Mouse (Mus musculus) ES-CJ7 (cell line): ENCODE data around the gene D430042O09Rik.

Experiments used
- DNase-seq: peaks from one replicate; pipeline ENCODE4 v3.0.0; 2011; ENCODE audit warnings: low read depth, low spot score

Gene D430042O09Rik

GRCm38 (mm10) chr7:125740521-125740920 lies 32.8 kb downstream of the D430042O09Rik start:
- DNase-seq, result no peak

GRCm38 (mm10) chr7:125741271-125741703 lies 33.6 kb downstream of the D430042O09Rik start:
- no peak for DNase-seq

GRCm38 (mm10) chr7:125744774-125745173 lies 37.1 kb downstream of the D430042O09Rik start:
- no peak for DNase-seq

GRCm38 (mm10) chr7:125746621-125747315 lies 39.1 kb downstream of the D430042O09Rik start:
- no peak for DNase-seq

GRCm38 (mm10) chr7:125747316-125747690 lies 39.6 kb downstream of the D430042O09Rik start:
- peak; percentile 67 for DNase-seq

- peak; percentile 58 for DNase-seq
These were observed 40.5 kb downstream of the D430042O09Rik start for GRCm38 (mm10) chr7:125748186-125748585.

- no peak for DNase-seq
These were observed 45.1 kb downstream of the D430042O09Rik start for GRCm38 (mm10) chr7:125752699-125753325.

GRCm38 (mm10) chr7:125753326-125753715 lies 45.6 kb downstream of the D430042O09Rik start:
- peak; percentile 22 for DNase-seq

GRCm38 (mm10) chr7:125756806-125757205 lies 49.1 kb downstream of the D430042O09Rik start:
- DNase-seq, result no peak

GRCm38 (mm10) chr7:125757896-125758623 lies 50.4 kb downstream of the D430042O09Rik start:
- no peak for DNase-seq

- DNase-seq, result no peak
These were observed 54.6 kb downstream of the D430042O09Rik start for GRCm38 (mm10) chr7:125762289-125762688.

- DNase-seq, result no peak
These were observed 55.5 kb downstream of the D430042O09Rik start for GRCm38 (mm10) chr7:125762883-125763830.

GRCm38 (mm10) chr7:125764373-125764772 lies 56.7 kb downstream of the D430042O09Rik start:
- DNase-seq, result no peak

- peak; percentile 46 for DNase-seq
These were observed 59.5 kb downstream of the D430042O09Rik start for GRCm38 (mm10) chr7:125766976-125767831.

- no peak for DNase-seq
These were observed 65.4 kb downstream of the D430042O09Rik start for GRCm38 (mm10) chr7:125772961-125773571.

- peak; percentile 54 for DNase-seq
These were observed 75.5 kb downstream of the D430042O09Rik start for GRCm38 (mm10) chr7:125783206-125783605.

- no peak for DNase-seq
These were observed 78.4 kb downstream of the D430042O09Rik start for GRCm38 (mm10) chr7:125786105-125786504.

- no peak for DNase-seq
These were observed 79.4 kb downstream of the D430042O09Rik start for GRCm38 (mm10) chr7:125787046-125787445.

- DNase-seq, result no peak
These were observed 82.4 kb downstream of the D430042O09Rik start for GRCm38 (mm10) chr7:125790039-125790438.

GRCm38 (mm10) chr7:125806571-125806970 lies 98.9 kb downstream of the D430042O09Rik start:
- DNase-seq, result no peak
